Mouse (Mus musculus): ENCODE data around the gene Ift81.

Gene Ift81

GRCm38 (mm10) chr5:122625565-122626252 lies 11.4 kb upstream of the Ift81 start:
- in situ Hi-C loops (cut with MboI) = no loop called here

- in situ Hi-C loops (cut with MboI) = no loop called here
Measured at GRCm38 (mm10) chr5:122624952-122625479, 10.7 kb upstream of the Ift81 start.

- in situ Hi-C loops (cut with MboI) = no loop called here
Measured at GRCm38 (mm10) chr5:122623861-122624260, 9.5 kb upstream of the Ift81 start.

GRCm38 (mm10) chr5:122622526-122622925 lies 8.2 kb upstream of the Ift81 start:
- in situ Hi-C loops (cut with MboI) = no loop called here

- in situ Hi-C loops (cut with MboI) = no loop called here
Measured at GRCm38 (mm10) chr5:122621376-122621886, 7.1 kb upstream of the Ift81 start.

- in situ Hi-C loops (cut with MboI) = no loop called here
Measured at GRCm38 (mm10) chr5:122619686-122620296, 5.5 kb upstream of the Ift81 start.

- in situ Hi-C loops (cut with MboI) = no loop called here
Measured at GRCm38 (mm10) chr5:122617718-122618117, 3.4 kb upstream of the Ift81 start.

GRCm38 (mm10) chr5:122611651-122612050 lies 2.7 kb downstream of the Ift81 start:
- in situ Hi-C loops (cut with MboI) = no loop called here

GRCm38 (mm10) chr5:122604894-122605293 lies 9.4 kb downstream of the Ift81 start:
- in situ Hi-C loops (cut with MboI) = no loop called here

GRCm38 (mm10) chr5:122602233-122602632 lies 12.1 kb downstream of the Ift81 start:
- in situ Hi-C loops (cut with MboI) = no loop called here

- in situ Hi-C loops (cut with MboI) = no loop called here
Measured at GRCm38 (mm10) chr5:122595470-122595869, 18.8 kb downstream of the Ift81 start.

GRCm38 (mm10) chr5:122589891-122590290 lies 24.4 kb downstream of the Ift81 start:
- in situ Hi-C loops (cut with MboI) = no loop called here

- in situ Hi-C loops (cut with MboI) = no loop called here
Measured at GRCm38 (mm10) chr5:122585546-122585945, 28.8 kb downstream of the Ift81 start.

- in situ Hi-C loops (cut with MboI) = no loop called here
Measured at GRCm38 (mm10) chr5:122584093-122584492, 30.2 kb downstream of the Ift81 start.

- in situ Hi-C loops (cut with MboI) = no loop called here
Measured at GRCm38 (mm10) chr5:122576683-122577329, 37.5 kb downstream of the Ift81 start.

- in situ Hi-C loops (cut with MboI) = no loop called here
Measured at GRCm38 (mm10) chr5:122572001-122572400, 42.3 kb downstream of the Ift81 start.

GRCm38 (mm10) chr5:122566626-122567025 lies 47.7 kb downstream of the Ift81 start:
- in situ Hi-C loops (cut with MboI) = no loop called here

GRCm38 (mm10) chr5:122560654-122561053 lies 53.7 kb downstream of the Ift81 start:
- in situ Hi-C loops (cut with MboI) = no loop called here

GRCm38 (mm10) chr5:122558127-122558526 lies 56.2 kb downstream of the Ift81 start:
- in situ Hi-C loops (cut with MboI) = no loop called here

GRCm38 (mm10) chr5:122555107-122555506 lies 59.2 kb downstream of the Ift81 start:
- in situ Hi-C loops (cut with MboI) = no loop called here

- in situ Hi-C loops (cut with MboI) = no loop called here
Measured at GRCm38 (mm10) chr5:122552638-122553037, 61.7 kb downstream of the Ift81 start.

- in situ Hi-C loops (cut with MboI) = no loop called here
Measured at GRCm38 (mm10) chr5:122550460-122550859, 63.9 kb downstream of the Ift81 start.

- in situ Hi-C loops (cut with MboI) = no loop called here
Measured at GRCm38 (mm10) chr5:122548671-122549070, 65.6 kb downstream of the Ift81 start.

Data from mature B cell (primary cell).